Mouse (Mus musculus) embryonic facial prominence, embryonic 12.5 days (tissue): ENCODE measurements at regions not wholly inside any gene's neighbourhood (a gene's known extent, or its start where the extent isn't known, plus 50 kb on each side); places are given as distances from the start of the nearest gene placed in this dataset.

ENCODE experiments used
- ATAC-seq: fragments of 200-750 bp; cut with Nextera tagmentation; 2 replicates; pipeline ENCODE4 v1.8.0; 2017; ENCODE audit not compliant: insufficient number of reproducible peaks, insufficient read depth, low FRiP score, low TSS enrichment
- H3K27ac ChIP-seq: fragments of 300-500 bp; sonication (generic); 2 replicates; pipeline ENCODE4 v1.5.1; 2016; ENCODE audit warnings: mild to moderate bottlenecking
- H3K27me3 ChIP-seq: fragments of 300-500 bp; sonication (generic); 2 replicates; pipeline ENCODE4 v1.6.1; 2016; ENCODE audit warnings: mild to moderate bottlenecking, moderate library complexity
- H3K36me3 ChIP-seq: fragments of 300-500 bp; sonication (generic); 2 replicates; pipeline ENCODE4 v1.6.1; 2016; ENCODE audit warnings: mild to moderate bottlenecking
- H3K4me1 ChIP-seq: fragments of 300-500 bp; sonication (generic); 2 replicates; pipeline ENCODE4 v1.6.1; 2016
- H3K4me2 ChIP-seq: fragments of 300-500 bp; sonication (generic); replicated peaks from 2 replicates; pipeline ENCODE4 v1.6.1; 2016; ENCODE audit warnings: mild to moderate bottlenecking, moderate library complexity
- H3K4me3 ChIP-seq: fragments of 300-500 bp; sonication (generic); 2 replicates; pipeline ENCODE4 v1.5.1; 2016; ENCODE audit warnings: mild to moderate bottlenecking
- H3K9ac ChIP-seq: fragments of 300-500 bp; sonication (generic); 2 replicates; pipeline ENCODE4 v1.6.1; 2016; ENCODE audit warnings: mild to moderate bottlenecking, moderate library complexity
- H3K9me3 ChIP-seq: fragments of 300-500 bp; sonication (generic); 2 replicates; pipeline ENCODE4 v1.6.1; 2016; ENCODE audit warnings: mild to moderate bottlenecking, moderate library complexity
- WGBS: fragments of 180-500 bp; shearing (Covaris S2); methylation state at CpG from one replicate; pipeline ENCODE4 v1.1.7; 2016; 5-methylcytosine and 5-hydroxymethylcytosine counted together

GRCm38 (mm10) chr3:144023058-144023457, 182.0 kb downstream of the Lmo4 start:
- Histone ChIP-seq H3K4me3 (no peak overlapping the region), H3K27ac (no peak overlapping the region), H3K9ac (no peak overlapping the region), H3K36me3 (no peaks in the 10 kb centered on the region), H3K9me3 (no peaks in the 10 kb centered on the region), H3K4me2 (no peak overlapping the region), H3K27me3 (no peaks in the 10 kb centered on the region), H3K4me1 (peaks cover 17% of the 10 kb centered on the region; the same call in 1 of the 2 replicates)
- WGBS: 83% methylated on average over 3 of the region's 3 CpGs
- ATAC-seq: no peak

GRCm38 (mm10) chr3:144021969-144022368, 183.1 kb downstream of the Lmo4 start:
- H3K9me3 ChIP-seq: no peaks in the 10 kb centered on the region
- no peaks in the 10 kb centered on the region for H3K27me3 ChIP-seq
- ATAC-seq: no peak
- WGBS: 93% methylated on average over 5 of the region's 5 CpGs
- H3K9ac ChIP-seq: no peak overlapping the region
- peaks cover 17% of the 10 kb centered on the region; the same call in 1 of the 2 replicates for H3K4me1 ChIP-seq
- no peaks in the 10 kb centered on the region for H3K36me3 ChIP-seq
- H3K4me3 ChIP-seq: no peak overlapping the region
- H3K4me2 ChIP-seq: no peak overlapping the region
- no peak overlapping the region for H3K27ac ChIP-seq

- Histone ChIP-seq H3K27me3 (no peaks in the 10 kb centered on the region), H3K9me3 (no peaks in the 10 kb centered on the region), H3K27ac (peak overlapping the region; percentile 72; the same call in 1 of the 2 replicates), H3K9ac (no peak overlapping the region), H3K36me3 (no peaks in the 10 kb centered on the region), H3K4me2 (no peak overlapping the region), H3K4me3 (no peak overlapping the region), H3K4me1 (peaks cover 17% of the 10 kb centered on the region; the same call in 1 of the 2 replicates)
- peak; percentile 47; the same call in 1 of the 2 replicates for ATAC-seq
- 29% methylated on average over 8 of the region's 8 CpGs for WGBS
Observed at GRCm38 (mm10) chr3:144020189-144020940, 184.7 kb downstream of the Lmo4 start.

GRCm38 (mm10) chr3:144019293-144019692, 185.7 kb downstream of the Lmo4 start:
- Histone ChIP-seq H3K4me3 (no peak overlapping the region), H3K9me3 (no peaks in the 10 kb centered on the region), H3K27ac (0 out of 2 replicates have a peak overlapping the region, but pooled peaks have one; percentile 60), H3K36me3 (no peaks in the 10 kb centered on the region), H3K27me3 (no peaks in the 10 kb centered on the region), H3K9ac (no peak overlapping the region), H3K4me2 (no peak overlapping the region), H3K4me1 (peaks cover 17% of the 10 kb centered on the region; the same call in 1 of the 2 replicates)
- WGBS: 51% methylated on average over 2 of the region's 2 CpGs
- no peak for ATAC-seq

- no peak overlapping the region for H3K4me3 ChIP-seq
- no peak overlapping the region for H3K9ac ChIP-seq
- no peak overlapping the region for H3K4me2 ChIP-seq
- WGBS: 63% methylated on average over 4 of the region's 4 CpGs
- H3K4me1 ChIP-seq: peaks cover 25% of the 10 kb centered on the region; the same call in 1 of the 2 replicates
- H3K27me3 ChIP-seq: no peaks in the 10 kb centered on the region
- no peak for ATAC-seq
- H3K27ac ChIP-seq: no peak overlapping the region
- H3K36me3 ChIP-seq: no peaks in the 10 kb centered on the region
- no peaks in the 10 kb centered on the region for H3K9me3 ChIP-seq
Observed at GRCm38 (mm10) chr3:144018559-144018958, 186.5 kb downstream of the Lmo4 start.

GRCm38 (mm10) chr3:144015236-144015635, 189.8 kb downstream of the Lmo4 start:
- Histone ChIP-seq H3K4me2 (no peak overlapping the region), H3K4me3 (no peak overlapping the region), H3K36me3 (no peaks in the 10 kb centered on the region), H3K9ac (no peak overlapping the region), H3K27me3 (no peaks in the 10 kb centered on the region), H3K27ac (no peak overlapping the region), H3K9me3 (no peaks in the 10 kb centered on the region), H3K4me1 (peaks cover 45% of the 10 kb centered on the region)
- WGBS: 93% methylated on average over 3 of the region's 3 CpGs
- ATAC-seq: no peak

- 0 out of 2 replicates have a peak overlapping the region, but pooled peaks have one; percentile 36 for H3K27ac ChIP-seq
- peaks cover 39% of the 10 kb centered on the region for H3K4me1 ChIP-seq
- H3K9me3 ChIP-seq: no peaks in the 10 kb centered on the region
- ATAC-seq: no peak
- H3K4me3 ChIP-seq: no peak overlapping the region
- no peaks in the 10 kb centered on the region for H3K27me3 ChIP-seq
- H3K36me3 ChIP-seq: no peaks in the 10 kb centered on the region
- H3K4me2 ChIP-seq: no peak overlapping the region
- 46% methylated on average over 8 of the region's 8 CpGs for WGBS
- H3K9ac ChIP-seq: no peak overlapping the region
Observed at GRCm38 (mm10) chr3:144013481-144014125, 191.4 kb downstream of the Lmo4 start.

GRCm38 (mm10) chr3:144012820-144013219, 192.2 kb downstream of the Lmo4 start:
- WGBS: 52% methylated on average over 6 of the region's 6 CpGs
- Histone ChIP-seq H3K9me3 (no peaks in the 10 kb centered on the region), H3K9ac (no peak overlapping the region), H3K36me3 (no peaks in the 10 kb centered on the region), H3K4me2 (no peak overlapping the region), H3K4me3 (no peak overlapping the region), H3K27ac (0 out of 2 replicates have a peak overlapping the region, but pooled peaks have one; percentile 41), H3K4me1 (peaks cover 34% of the 10 kb centered on the region), H3K27me3 (no peaks in the 10 kb centered on the region)
- no peak for ATAC-seq

- Histone ChIP-seq H3K9ac (no peak overlapping the region), H3K4me1 (peaks cover 34% of the 10 kb centered on the region), H3K27ac (no peak overlapping the region), H3K36me3 (no peaks in the 10 kb centered on the region), H3K4me3 (no peak overlapping the region), H3K4me2 (no peak overlapping the region), H3K9me3 (no peaks in the 10 kb centered on the region), H3K27me3 (no peaks in the 10 kb centered on the region)
- ATAC-seq: no peak
- 55% methylated on average over 3 of the region's 3 CpGs for WGBS
Observed at GRCm38 (mm10) chr3:144012173-144012572, 192.8 kb downstream of the Lmo4 start.

GRCm38 (mm10) chr3:144011456-144012025, 193.5 kb downstream of the Lmo4 start:
- H3K27ac ChIP-seq: no peak overlapping the region
- H3K9ac ChIP-seq: no peak overlapping the region
- peaks cover 34% of the 10 kb centered on the region for H3K4me1 ChIP-seq
- H3K4me2 ChIP-seq: no peak overlapping the region
- H3K9me3 ChIP-seq: no peaks in the 10 kb centered on the region
- no peak for ATAC-seq
- no peak overlapping the region for H3K4me3 ChIP-seq
- H3K36me3 ChIP-seq: no peaks in the 10 kb centered on the region
- no peaks in the 10 kb centered on the region for H3K27me3 ChIP-seq
- 27% methylated on average over 12 of the region's 12 CpGs for WGBS

GRCm38 (mm10) chr3:144010558-144010957, 194.5 kb downstream of the Lmo4 start:
- Histone ChIP-seq H3K4me2 (0 out of 2 replicates have a peak overlapping the region, but pooled peaks have one; percentile 24), H3K9me3 (no peaks in the 10 kb centered on the region), H3K27ac (peak overlapping the region; percentile 67), H3K27me3 (no peaks in the 10 kb centered on the region), H3K36me3 (no peaks in the 10 kb centered on the region), H3K4me3 (no peak overlapping the region), H3K4me1 (peaks cover 34% of the 10 kb centered on the region), H3K9ac (no peak overlapping the region)
- WGBS: 15% methylated on average over 6 of the region's 6 CpGs
- ATAC-seq: no peak
